Mouse (Mus musculus) lung, embryonic 16.5 days (tissue): Measurements from ENCODE around the gene Chchd3. TPM values are rescaled to one million over a fixed set of nuclear protein-coding genes. Genes with fewer than 3 reads are reported as not detected.

Source experiments
- ATAC-seq: fragments of 200-750 bp; cut with Nextera tagmentation; 2 replicates; pipeline ENCODE4 v1.8.0; 2017; ENCODE audit warnings: low read depth, mild to moderate bottlenecking, moderate library complexity
- H3K27ac ChIP-seq: fragments of 300-500 bp; sonication (generic); 2 replicates; pipeline ENCODE4 v1.5.1; 2014; ENCODE audit warnings: mild to moderate bottlenecking, control low read depth, low read length
- H3K27me3 ChIP-seq: fragments of 300-500 bp; sonication (generic); 2 replicates; pipeline ENCODE4 v1.6.1; 2014; ENCODE audit warnings: low read depth, low read length, mixed read lengths; ENCODE audit not compliant: control insufficient read depth, insufficient read depth
- H3K36me3 ChIP-seq: fragments of 300-500 bp; sonication (generic); 2 replicates; pipeline ENCODE4 v1.6.1; 2014; ENCODE audit warnings: low read length; ENCODE audit not compliant: control insufficient read depth, insufficient read depth
- H3K4me1 ChIP-seq: fragments of 300-500 bp; sonication (generic); replicated peaks from 2 replicates; pipeline ENCODE4 v1.6.1; 2014; ENCODE audit warnings: low read length, mixed read lengths; ENCODE audit not compliant: control insufficient read depth, insufficient read depth
- H3K4me2 ChIP-seq: fragments of 300-500 bp; sonication (generic); 2 replicates; pipeline ENCODE4 v1.6.1; 2014; ENCODE audit warnings: low read depth, low read length, control low read depth
- H3K4me3 ChIP-seq: fragments of 300-500 bp; sonication (generic); 2 replicates; pipeline ENCODE4 v1.5.1; 2014; ENCODE audit warnings: mild to moderate bottlenecking, low read length, control low read depth
- H3K9ac ChIP-seq: fragments of 300-500 bp; sonication (generic); 2 replicates; pipeline ENCODE4 v1.6.1; 2014; ENCODE audit warnings: low read length, control low read depth
- H3K9me3 ChIP-seq: fragments of 300-500 bp; sonication (generic); 2 replicates; pipeline ENCODE4 v1.6.1; 2016; ENCODE audit warnings: low read length; ENCODE audit not compliant: control insufficient read depth
- WGBS: fragments of 180-500 bp; shearing (Covaris S2); extraction: QIAGEN DNeasy Blood & Tissue Kit; methylation state at CpG from one replicate; pipeline ENCODE4 v1.1.7; 2014; 5-methylcytosine and 5-hydroxymethylcytosine counted together
- polyA plus RNA-seq: library from polyadenylated mRNA; unstranded; fragments of >200 nt; fragmentation: Nextera tagmentation; extraction: Ambion mirVana; gene quantifications from 2 replicates; pipeline ENCODE4 v1.2.1, GENCODE M21; 2015

The Chchd3 gene
- polyA plus RNA-seq, 1 experiment from 2014 or later: 95.9 TPM

DNA sequence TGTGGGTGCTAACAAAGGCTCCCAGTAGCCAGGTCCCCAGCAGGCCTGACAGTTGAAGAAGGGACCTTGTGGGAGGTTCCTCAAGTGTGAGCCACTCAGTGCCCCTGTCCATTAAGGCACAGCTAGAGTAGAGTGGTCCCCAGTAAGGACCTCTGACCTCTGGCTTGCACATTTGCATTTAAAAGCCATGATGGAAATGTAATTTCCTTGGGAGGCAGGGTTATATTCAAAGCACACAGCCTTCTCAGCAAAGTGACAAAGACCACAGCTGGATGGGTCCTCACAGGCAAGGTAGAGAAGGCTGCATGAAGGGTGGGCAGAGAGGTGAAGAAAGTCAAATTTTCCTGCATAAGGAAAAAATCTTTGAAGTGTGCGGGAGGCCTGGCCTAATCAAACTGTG, 272.7 kb downstream of the Chchd3 start:
- H3K4me2 ChIP-seq: no peak overlapping the region
- 55% methylated on average over 1 of the region's 1 CpGs for WGBS
- ATAC-seq: no peak
- H3K9me3 ChIP-seq: no peaks in the 10 kb centered on the region
- no peak overlapping the region for H3K4me3 ChIP-seq
- H3K9ac ChIP-seq: no peak overlapping the region
- no peak overlapping the region for H3K27ac ChIP-seq
- H3K36me3 ChIP-seq: no peaks in the 10 kb centered on the region
- H3K27me3 ChIP-seq: no peaks in the 10 kb centered on the region
- no peaks in the 10 kb centered on the region for H3K4me1 ChIP-seq

DNA sequence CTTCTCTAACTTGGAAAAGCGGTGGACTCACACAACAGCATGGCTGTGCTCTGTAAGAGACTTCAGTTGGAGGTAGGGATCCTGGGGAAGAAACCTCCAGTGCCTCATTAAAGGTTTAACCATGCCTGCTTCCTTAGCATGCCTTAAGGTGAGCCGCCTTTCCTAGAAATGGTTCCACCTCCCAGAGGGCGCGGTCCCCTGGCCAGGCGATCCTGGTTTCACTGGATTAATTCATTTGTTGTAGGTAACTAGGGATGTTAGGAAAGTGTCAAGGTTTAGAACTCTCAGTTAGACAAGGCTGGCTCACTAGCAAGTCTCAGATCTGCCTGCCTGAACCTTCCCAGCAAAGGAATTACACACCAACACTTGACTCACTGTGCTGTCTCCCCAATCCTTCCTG, 273.9 kb downstream of the Chchd3 start:
- Histone ChIP-seq H3K4me2 (no peak overlapping the region), H3K9me3 (no peaks in the 10 kb centered on the region), H3K27me3 (no peaks in the 10 kb centered on the region), H3K4me1 (no peaks in the 10 kb centered on the region), H3K36me3 (no peaks in the 10 kb centered on the region), H3K4me3 (no peak overlapping the region), H3K9ac (no peak overlapping the region), H3K27ac (no peak overlapping the region)
- 89% methylated on average over 5 of the region's 5 CpGs for WGBS
- ATAC-seq: no peak

DNA sequence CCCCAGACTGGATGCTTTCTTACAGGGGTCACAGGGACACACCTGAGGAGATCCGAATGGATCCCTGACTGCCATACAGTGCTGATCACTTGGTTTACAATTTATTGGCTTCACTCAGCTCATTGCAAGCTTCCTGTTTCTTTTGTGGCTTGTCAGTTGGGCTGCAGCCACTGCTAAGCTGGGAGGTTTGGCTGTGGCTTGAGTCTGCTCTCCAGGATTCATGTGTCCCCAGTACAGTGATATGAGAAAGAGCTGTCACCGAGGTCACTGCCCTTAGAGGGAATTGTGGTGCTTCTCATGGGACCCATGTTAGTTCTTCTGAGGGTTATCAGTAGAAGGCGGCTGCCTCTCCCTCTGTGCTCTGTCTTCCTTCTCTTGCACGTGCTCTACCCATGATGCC, 277.0 kb downstream of the Chchd3 start:
- Histone ChIP-seq H3K4me3 (no peak overlapping the region), H3K9ac (no peak overlapping the region), H3K9me3 (no peaks in the 10 kb centered on the region), H3K36me3 (no peaks in the 10 kb centered on the region), H3K27ac (no peak overlapping the region), H3K27me3 (no peaks in the 10 kb centered on the region), H3K4me1 (no peaks in the 10 kb centered on the region), H3K4me2 (no peak overlapping the region)
- WGBS: 74% methylated on average over 4 of the region's 4 CpGs
- ATAC-seq: no peak

GRCm38 (mm10) chr6:32780602-32781001, 279.5 kb downstream of the Chchd3 start:
- H3K27ac ChIP-seq: no peak overlapping the region
- 11% methylated on average over 11 of the region's 11 CpGs for WGBS

DNA sequence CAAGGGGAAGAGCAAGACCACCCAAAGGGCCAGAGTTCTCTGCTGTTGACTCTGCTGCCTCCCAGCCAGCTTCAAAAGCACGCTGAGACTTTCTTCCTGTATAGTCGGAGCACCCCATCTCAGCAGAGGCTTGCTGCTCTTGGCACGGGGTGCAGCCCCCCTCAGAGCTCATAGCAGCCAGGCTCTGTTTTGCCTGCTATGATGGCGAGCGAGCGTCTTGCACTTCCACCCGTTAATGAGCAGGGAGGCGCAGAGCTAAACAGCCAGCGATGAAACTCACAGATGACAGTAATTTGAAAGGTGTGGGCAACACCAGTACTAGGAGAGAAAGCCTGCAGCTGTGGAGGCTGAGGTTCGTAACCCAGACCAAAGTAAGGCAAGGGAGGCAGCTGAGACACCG, 283.7 kb downstream of the Chchd3 start:
- Histone ChIP-seq H3K36me3 (no peaks in the 10 kb centered on the region), H3K4me2 (no peak overlapping the region), H3K9ac (no peak overlapping the region), H3K9me3 (no peaks in the 10 kb centered on the region), H3K27me3 (no peaks in the 10 kb centered on the region), H3K4me1 (0 out of 2 replicates have a peak, but pooled peaks cover 4% of the 10 kb centered on the region), H3K4me3 (no peak overlapping the region), H3K27ac (no peak overlapping the region)
- 62% methylated on average over 11 of the region's 11 CpGs for WGBS
- ATAC-seq: no peak

More at GRCm38 (mm10) chr6:32780602-32781001, 279.5 kb downstream of the Chchd3 start:
- no peaks in the 10 kb centered on the region for H3K36me3 ChIP-seq
- H3K4me2 ChIP-seq: no peak overlapping the region
- no peaks in the 10 kb centered on the region for H3K4me1 ChIP-seq
- H3K9me3 ChIP-seq: no peaks in the 10 kb centered on the region
- H3K4me3 ChIP-seq: no peak overlapping the region
- no peak overlapping the region for H3K9ac ChIP-seq
- peak; percentile 45; the same call in 1 of the 2 replicates for ATAC-seq
- H3K27me3 ChIP-seq: no peaks in the 10 kb centered on the region

GRCm38 (mm10) chr6:32754524-32754923, 305.5 kb downstream of the Chchd3 start:
- Histone ChIP-seq H3K4me1 (no peaks in the 10 kb centered on the region), H3K4me3 (no peak overlapping the region), H3K4me2 (no peak overlapping the region), H3K9ac (no peak overlapping the region), H3K27ac (no peak overlapping the region), H3K36me3 (no peaks in the 10 kb centered on the region), H3K9me3 (no peaks in the 10 kb centered on the region), H3K27me3 (no peaks in the 10 kb centered on the region)
- ATAC-seq: no peak
- 81% methylated on average over 10 of the region's 10 CpGs for WGBS

GRCm38 (mm10) chr6:32749821-32750220, 310.2 kb downstream of the Chchd3 start:
- no peak overlapping the region for H3K4me2 ChIP-seq

DNA sequence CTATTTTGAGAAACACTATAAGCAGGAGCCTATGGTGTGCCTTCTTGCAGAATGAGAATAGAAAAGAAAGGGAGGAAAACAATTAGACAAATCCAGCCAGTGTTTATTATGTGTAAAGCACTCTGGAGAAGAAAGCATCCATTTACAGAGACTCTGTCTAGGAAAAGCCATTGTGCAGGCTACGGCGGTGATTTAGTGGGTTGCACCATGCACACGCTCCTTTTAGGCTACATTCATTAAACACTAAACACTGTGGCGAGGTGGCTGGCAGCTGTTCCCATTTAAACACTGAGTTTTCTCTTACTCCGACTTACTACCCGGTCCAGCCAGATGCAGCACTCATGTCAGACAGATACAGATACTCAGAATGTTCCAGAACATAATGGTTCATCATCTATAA, 311.3 kb downstream of the Chchd3 start:
- Histone ChIP-seq H3K4me1 (no peaks in the 10 kb centered on the region), H3K27ac (no peak overlapping the region), H3K4me2 (no peak overlapping the region), H3K27me3 (no peaks in the 10 kb centered on the region), H3K36me3 (no peaks in the 10 kb centered on the region), H3K9me3 (no peaks in the 10 kb centered on the region), H3K9ac (no peak overlapping the region), H3K4me3 (no peak overlapping the region)
- no peak for ATAC-seq
- WGBS: 87% methylated on average over 6 of the region's 6 CpGs

More at GRCm38 (mm10) chr6:32749821-32750220, 310.2 kb downstream of the Chchd3 start:
- Histone ChIP-seq H3K9me3 (no peaks in the 10 kb centered on the region), H3K27ac (no peak overlapping the region), H3K36me3 (no peaks in the 10 kb centered on the region), H3K27me3 (no peaks in the 10 kb centered on the region), H3K4me1 (no peaks in the 10 kb centered on the region), H3K4me3 (no peak overlapping the region), H3K9ac (no peak overlapping the region)
- no peak for ATAC-seq
- 100% methylated on average over 1 of the region's 1 CpGs for WGBS

GRCm38 (mm10) chr6:32747333-32747732, 312.7 kb downstream of the Chchd3 start:
- ATAC-seq: no peak

More at GRCm38 (mm10) chr6:32747333-32747732, 312.7 kb downstream of the Chchd3 start:
- no peak overlapping the region for H3K4me2 ChIP-seq
- H3K27ac ChIP-seq: no peak overlapping the region
- H3K4me3 ChIP-seq: no peak overlapping the region
- no peak overlapping the region for H3K9ac ChIP-seq
- H3K36me3 ChIP-seq: no peaks in the 10 kb centered on the region
- H3K4me1 ChIP-seq: no peaks in the 10 kb centered on the region
- 82% methylated on average over 2 of the region's 2 CpGs for whole genome bisulfite sequencing
- no peaks in the 10 kb centered on the region for H3K9me3 ChIP-seq
- no peaks in the 10 kb centered on the region for H3K27me3 ChIP-seq
